Mouse (Mus musculus) stomach, embryonic 15.5 days (tissue): ENCODE data around the gene Capn1. TPM values are rescaled to one million over a fixed set of nuclear protein-coding genes. Genes with fewer than 3 reads are reported as not detected.
A peak's percentile ranks its signal among the peaks of the same experiment; 100 is the strongest.
"Not testable (repeated sequence)": the region's sequence is repeated elsewhere in the genome, so short reads cannot be mapped to it uniquely, and the experiment has no call there.

Source experiments
- ATAC-seq: fragments of 200-750 bp; cut with Nextera tagmentation; 2 replicates; pipeline ENCODE4 v1.8.0; 2017; ENCODE audit warnings: low read depth, moderate number of reproducible peaks, moderate TSS enrichment; ENCODE audit not compliant: insufficient read depth, low FRiP score
- H3K27ac ChIP-seq: fragments of 300-500 bp; sonication (generic); 2 replicates; pipeline ENCODE4 v1.5.1; 2015; ENCODE audit warnings: mild to moderate bottlenecking, inconsistent platforms
- H3K27me3 ChIP-seq: fragments of 300-500 bp; sonication (generic); replicated peaks from 2 replicates; pipeline ENCODE4 v1.6.1; 2015; ENCODE audit warnings: inconsistent platforms
- H3K36me3 ChIP-seq: fragments of 300-500 bp; sonication (generic); 2 replicates; pipeline ENCODE4 v1.6.1; 2015; ENCODE audit warnings: inconsistent platforms
- H3K4me1 ChIP-seq: fragments of 300-500 bp; sonication (generic); 2 replicates; pipeline ENCODE4 v1.6.1; 2015; ENCODE audit warnings: inconsistent platforms
- H3K4me2 ChIP-seq: fragments of 300-500 bp; sonication (generic); 2 replicates; pipeline ENCODE4 v1.6.1; 2015; ENCODE audit warnings: mild to moderate bottlenecking, inconsistent platforms
- H3K4me3 ChIP-seq: fragments of 300-500 bp; sonication (generic); replicated peaks from 2 replicates; pipeline ENCODE4 v1.5.1; 2015; ENCODE audit warnings: inconsistent platforms
- H3K9ac ChIP-seq: fragments of 300-500 bp; sonication (generic); 2 replicates; pipeline ENCODE4 v1.6.1; 2015; ENCODE audit warnings: inconsistent platforms
- H3K9me3 ChIP-seq: fragments of 300-500 bp; sonication (generic); 2 replicates; pipeline ENCODE4 v1.6.1; 2016; ENCODE audit warnings: inconsistent platforms
- WGBS: fragments of 180-500 bp; shearing (Covaris S2); methylation state at CpG from one replicate; pipeline ENCODE4 v1.1.7; 2015; 5-methylcytosine and 5-hydroxymethylcytosine counted together
- polyA plus RNA-seq: library from polyadenylated mRNA; unstranded; fragments of >200 nt; fragmentation: Nextera tagmentation; extraction: Ambion mirVana; gene quantifications from 2 replicates; pipeline ENCODE4 v1.2.1, GENCODE M21; 2015

The Capn1 gene
- polyA plus RNA-seq, 1 experiment from 2014 or later: 16.4 TPM

- Histone ChIP-seq H3K4me3 (no peak overlapping the region), H3K36me3 (peaks cover 52% of the 10 kb centered on the region), H3K9me3 (no peaks in the 10 kb centered on the region), H3K4me2 (peak overlapping the region; percentile 89; the same call in 1 of the 2 replicates), H3K27ac (no peak overlapping the region), H3K27me3 (no peaks in the 10 kb centered on the region), H3K4me1 (peaks cover 13% of the 10 kb centered on the region), H3K9ac (no peak overlapping the region)
- ATAC-seq: no peak
- WGBS: 84% methylated on average over 11 of the region's 11 CpGs
Observed at GRCm38 (mm10) chr19:6048681-6049410, 33.1 kb upstream of the Capn1 start.

GRCm38 (mm10) chr19:6047899-6048166 lies 32.1 kb upstream of the Capn1 start:
- H3K27me3 ChIP-seq: no peaks in the 10 kb centered on the region
- H3K9me3 ChIP-seq: no peaks in the 10 kb centered on the region
- H3K4me3 ChIP-seq: peak overlapping the region; percentile 93
- peak overlapping the region; percentile 89 for H3K4me2 ChIP-seq
- no peak for ATAC-seq
- H3K4me1 ChIP-seq: peaks cover 13% of the 10 kb centered on the region
- 77% methylated on average over 8 of the region's 8 CpGs for WGBS
- no peak overlapping the region for H3K27ac ChIP-seq
- peaks cover 44% of the 10 kb centered on the region for H3K36me3 ChIP-seq
- H3K9ac ChIP-seq: peak overlapping the region; percentile 70; the same call in 1 of the 2 replicates

GRCm38 (mm10) chr19:6047154-6047898 lies 31.6 kb upstream of the Capn1 start:
- 1% methylated on average over 44 of the region's 44 CpGs for WGBS
- H3K4me3 ChIP-seq: peak overlapping the region; percentile 93
- H3K36me3 ChIP-seq: peaks cover 40% of the 10 kb centered on the region
- no peaks in the 10 kb centered on the region for H3K27me3 ChIP-seq
- peak overlapping the region; percentile 70 for H3K9ac ChIP-seq
- no peak for ATAC-seq
- H3K27ac ChIP-seq: peak overlapping the region; percentile 99
- no peaks in the 10 kb centered on the region for H3K9me3 ChIP-seq
- H3K4me1 ChIP-seq: peaks cover 13% of the 10 kb centered on the region
- H3K4me2 ChIP-seq: peak overlapping the region; percentile 89

GRCm38 (mm10) chr19:6046294-6047153 lies 30.8 kb upstream of the Capn1 start, which contains the start of gene Syvn1:
TSS of gene Syvn1 (plus strand) at chr19:6046576.
- peak; percentile 93 for ATAC-seq
- Histone ChIP-seq H3K27me3 (no peaks in the 10 kb centered on the region), H3K9ac (peak within 1 kb of the TSS; percentile 70), H3K9me3 (no peaks in the 10 kb centered on the region), H3K4me2 (peak within 1 kb of the TSS; percentile 89), H3K4me3 (peak within 1 kb of the TSS; percentile 93), H3K36me3 (peaks cover 32% of the 10 kb centered on the region), H3K4me1 (peaks cover 13% of the 10 kb centered on the region), H3K27ac (peak within 1 kb of the TSS; percentile 99)
- under 1% methylated on average over 65 of the region's 65 CpGs for WGBS

GRCm38 (mm10) chr19:6045366-6046293 lies 29.9 kb upstream of the Capn1 start:
- Histone ChIP-seq H3K36me3 (peaks cover 23% of the 10 kb centered on the region), H3K4me2 (peak overlapping the region; percentile 54), H3K27me3 (no peaks in the 10 kb centered on the region), H3K9me3 (no peaks in the 10 kb centered on the region), H3K27ac (peak overlapping the region; percentile 99), H3K4me1 (peaks cover 13% of the 10 kb centered on the region), H3K4me3 (peak overlapping the region; percentile 93), H3K9ac (peak overlapping the region; percentile 40; the same call in 1 of the 2 replicates)
- WGBS: 12% methylated on average over 20 of the region's 20 CpGs
- peak; percentile 61; the same call in 1 of the 2 replicates for ATAC-seq

GRCm38 (mm10) chr19:6044102-6044501 lies 28.4 kb upstream of the Capn1 start:
- H3K36me3 ChIP-seq, H3K9ac ChIP-seq, H3K9me3 ChIP-seq, H3K27ac ChIP-seq, H3K4me2 ChIP-seq, H3K4me3 ChIP-seq, H3K27me3 ChIP-seq, ATAC-seq: not testable (repeated sequence)
- H3K4me1 ChIP-seq: peaks cover 13% of the 10 kb centered on the region
- 45% methylated on average over 4 of the region's 4 CpGs for WGBS

GRCm38 (mm10) chr19:6042293-6042692 lies 26.6 kb upstream of the Capn1 start:
- Histone ChIP-seq H3K4me3 (no peak overlapping the region), H3K27me3 (no peaks in the 10 kb centered on the region), H3K9ac (no peak overlapping the region), H3K36me3 (no peaks in the 10 kb centered on the region), H3K27ac (no peak overlapping the region), H3K4me1 (no peaks in the 10 kb centered on the region), H3K9me3 (no peaks in the 10 kb centered on the region), H3K4me2 (no peak overlapping the region)
- no peak for ATAC-seq
- 79% methylated on average over 9 of the region's 9 CpGs for WGBS

GRCm38 (mm10) chr19:6040002-6040401 lies 24.3 kb upstream of the Capn1 start:
- Histone ChIP-seq H3K9ac (no peak overlapping the region), H3K27me3 (no peaks in the 10 kb centered on the region), H3K4me1 (no peaks in the 10 kb centered on the region), H3K4me2 (no peak overlapping the region), H3K4me3 (no peak overlapping the region), H3K27ac (no peak overlapping the region), H3K9me3 (no peaks in the 10 kb centered on the region), H3K36me3 (no peaks in the 10 kb centered on the region)
- no peak for ATAC-seq

- no peaks in the 10 kb centered on the region for H3K27me3 ChIP-seq
Observed at GRCm38 (mm10) chr19:6038326-6038725, 22.6 kb upstream of the Capn1 start.

GRCm38 (mm10) chr19:6037695-6038094 lies 22.0 kb upstream of the Capn1 start:
- Histone ChIP-seq H3K4me2 (no peak overlapping the region), H3K27me3 (no peaks in the 10 kb centered on the region), H3K4me3 (no peak overlapping the region), H3K9ac (no peak overlapping the region), H3K9me3 (no peaks in the 10 kb centered on the region), H3K27ac (no peak overlapping the region), H3K36me3 (no peaks in the 10 kb centered on the region), H3K4me1 (no peaks in the 10 kb centered on the region)
- no peak for ATAC-seq

More at GRCm38 (mm10) chr19:6038326-6038725, 22.6 kb upstream of the Capn1 start:
- Histone ChIP-seq H3K4me3 (no peak overlapping the region), H3K36me3 (no peaks in the 10 kb centered on the region), H3K4me1 (no peaks in the 10 kb centered on the region), H3K9ac (no peak overlapping the region), H3K27ac (no peak overlapping the region), H3K4me2 (no peak overlapping the region), H3K9me3 (no peaks in the 10 kb centered on the region)
- WGBS: 76% methylated on average over 7 of the region's 7 CpGs
- ATAC-seq: no peak

- 66% methylated on average over 9 of the region's 9 CpGs for WGBS
- H3K27me3 ChIP-seq: no peaks in the 10 kb centered on the region
- no peak overlapping the region for H3K4me2 ChIP-seq
- no peak for ATAC-seq
- no peak overlapping the region for H3K27ac ChIP-seq
- no peaks in the 10 kb centered on the region for H3K9me3 ChIP-seq
- H3K9ac ChIP-seq: no peak overlapping the region
- no peak overlapping the region for H3K4me3 ChIP-seq
- no peaks in the 10 kb centered on the region for H3K36me3 ChIP-seq
- H3K4me1 ChIP-seq: no peaks in the 10 kb centered on the region
Observed at GRCm38 (mm10) chr19:6035966-6036585, 20.4 kb upstream of the Capn1 start.
